Mouse (Mus musculus): ENCODE data around the gene Btbd35f28. TPM values are rescaled to one million over a fixed set of nuclear protein-coding genes. Genes with fewer than 3 reads are reported as not detected.
"Not testable (repeated sequence)": the region's sequence is repeated elsewhere in the genome, so short reads cannot be mapped to it uniquely, and the experiment has no call there.

The Btbd35f28 gene
- polyA plus RNA-seq (2015; fragmentation: Nextera tagmentation; extraction: Ambion mirVana): not detected in 2 replicates

DNA sequence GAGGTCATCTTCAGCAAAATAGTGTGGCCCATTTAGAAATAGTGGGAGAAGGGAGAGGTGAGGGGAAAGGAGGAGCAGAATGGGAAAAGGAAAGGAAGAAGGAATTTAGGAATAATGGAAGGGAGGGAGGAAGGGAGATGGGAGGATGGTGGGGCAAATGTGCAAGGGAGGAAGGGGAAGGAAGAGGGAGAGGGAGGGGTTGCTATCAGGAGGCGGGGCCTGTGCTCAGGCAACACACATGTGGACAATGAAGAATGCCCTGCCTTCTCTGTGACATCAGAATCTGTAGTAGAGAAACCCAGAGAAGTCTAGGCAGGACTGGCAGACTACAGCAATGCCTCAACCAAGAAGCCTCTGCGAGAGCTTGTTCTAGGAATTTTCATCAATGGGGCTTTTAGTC is at the start of gene Btbd35f28:
Btbd35f28 (plus strand) TSS at position 301 of the 400 bp plus-strand sequence.
- not testable (repeated sequence) for H3K27me3 ChIP-seq; ATAC-seq (ENCODE audit: low FRiP score, low read depth); H3K27ac ChIP-seq (replicated peaks); H3K4me2 ChIP-seq; H3K9me3 ChIP-seq; H3K36me3 ChIP-seq; H3K4me1 ChIP-seq (replicated peaks); H3K4me3 ChIP-seq; H3K9ac ChIP-seq
- 80% methylated on average over 1 of the region's 2 CpGs for WGBS

Other genes with a start within 250 kb of the Btbd35f28 start
- not detected in 2 replicates for gene Btbd35f16, start 239.6 kb upstream of the Btbd35f28 start, polyA plus RNA-seq (2015; fragmentation: Nextera tagmentation; extraction: Ambion mirVana)
- gene Btbd35f3, start 158.9 kb upstream of the Btbd35f28 start, polyA plus RNA-seq (2015; fragmentation: Nextera tagmentation; extraction: Ambion mirVana): not detected in 2 replicates
- gene Btbd35f20, start 94.7 kb downstream of the Btbd35f28 start, polyA plus RNA-seq (2015; fragmentation: Nextera tagmentation; extraction: Ambion mirVana): not detected in 2 replicates
- gene Btbd35f17, start 174.1 kb downstream of the Btbd35f28 start, polyA plus RNA-seq (2015; fragmentation: Nextera tagmentation; extraction: Ambion mirVana): not detected in 2 replicates